Mouse (Mus musculus) embryonic stem cell, embryonic (primary cell): ENCODE measurements around the gene Kif1b.

ENCODE experiments used
- CTCF ChIA-PET, 4 experiments: fragments of 300-600 bp in 2 of 4; fragments of 350-600 bp in 2 of 4; sonication (Branson Sonifier 250); formaldehyde crosslinking; loops; one replicate each; lab custom pipeline; 2022; ENCODE audit warnings: inconsistent platforms in 2 of 4; lab: Charles Lee
- POLR2A ChIA-PET, 4 experiments: fragments of 300-600 bp in 2 of 4; fragments of 350-600 bp in 2 of 4; sonication (Branson Sonifier 250); formaldehyde crosslinking; loops; one replicate each; lab custom pipeline; 2022; ENCODE audit warnings: antibody characterized with exemption in 4 of 4, inconsistent platforms in 1 of 4; lab: Charles Lee

Gene Kif1b

GRCm38 (mm10) chr4:149325411-149326162 lies 18.1 kb upstream of the Kif1b start:
- CTCF ChIA-PET, result interaction anchor here in 3 of 4 experiments (0.6 to 2.4 kb wide), 8 partner anchors 18 to 371 kb away, joined by 3 to 10 read pairs (median 4); partner anchors contain the start of gene Kif1b (in 1 of the 3)
- POLR2A ChIA-PET, result interaction anchor here in 2 of 4 experiments (0.6 to 1.0 kb wide), 3 partner anchors 9 to 17 kb away, joined by 3 read pairs; no protein-coding TSS in a partner anchor

- POLR2A ChIA-PET, result interaction anchor here in 2 of 4 experiments (0.6 to 0.8 kb wide), 2 partner anchors 17 to 129 kb away, joined by 3 read pairs; no protein-coding TSS in a partner anchor
- CTCF ChIA-PET, result interaction anchor here in 1 of 4 experiments (2.2 kb wide), 1 partner anchor 16 kb away, joined by 10 read pairs; the partner anchor contains the start of gene Kif1b
Observed at GRCm38 (mm10) chr4:149323730-149324129, 16.2 kb upstream of the Kif1b start.

- CTCF ChIA-PET, result no interaction called here
Observed at GRCm38 (mm10) chr4:149322718-149323117, 15.2 kb upstream of the Kif1b start.

DNA sequence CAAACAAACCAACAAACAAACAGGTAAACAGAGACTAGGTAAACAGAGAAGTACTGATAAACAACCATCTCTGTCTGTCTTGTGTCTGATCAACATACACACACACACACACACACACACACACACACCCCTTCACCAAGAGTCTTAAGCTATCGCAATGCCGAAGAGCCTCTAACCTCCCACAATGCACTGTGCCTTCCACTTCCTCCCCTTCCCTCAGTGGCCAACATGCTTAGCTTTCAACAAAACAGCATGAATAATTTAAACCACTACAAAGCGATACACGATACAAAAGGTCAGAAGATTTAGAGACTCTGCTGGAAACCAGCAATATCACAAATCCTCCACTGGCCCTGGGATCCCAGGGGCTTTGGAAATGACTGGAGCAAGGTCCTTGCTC lies 14.8 kb upstream of the Kif1b start:
- POLR2A ChIA-PET, result no interaction called here
- CTCF ChIA-PET, result interaction anchor here in 1 of 4 experiments (1.6 kb wide), 1 partner anchor 14 kb away, joined by 5 read pairs; the partner anchor contains the start of gene Kif1b

More at GRCm38 (mm10) chr4:149322718-149323117, 15.2 kb upstream of the Kif1b start:
- POLR2A ChIA-PET, result no interaction called here

DNA sequence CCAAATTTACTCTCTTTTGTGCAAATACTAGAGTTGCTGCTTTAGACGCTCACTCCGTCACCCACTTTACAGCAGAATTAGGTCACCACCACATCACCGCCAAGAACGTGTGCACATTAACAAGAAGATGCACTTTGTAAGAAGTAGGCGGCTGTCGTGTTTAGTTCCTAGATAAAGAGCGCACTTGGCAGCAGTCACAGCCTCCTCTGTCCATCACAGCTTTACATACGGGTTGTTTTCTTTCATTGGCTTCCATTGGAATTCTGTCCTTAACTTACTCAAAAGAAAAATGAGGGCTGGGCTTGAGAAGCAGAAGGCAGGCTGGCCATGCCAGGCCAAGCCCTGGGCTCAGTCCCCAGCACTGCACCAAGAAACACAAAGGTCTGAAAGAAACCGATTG lies 11.6 kb upstream of the Kif1b start:
- ChIA-PET POLR2A (interaction anchor here in 1 of 4 experiments (2.0 kb wide), 1 partner anchor 11 kb away, joined by 7 read pairs; the partner anchor contains the start of gene Kif1b), CTCF (no interaction called here)

GRCm38 (mm10) chr4:149317387-149317786 lies 9.9 kb upstream of the Kif1b start:
- POLR2A ChIA-PET, result interaction anchor here in 3 of 4 experiments (0.6 to 2.0 kb wide), 7 partner anchors 8 to 28 kb away, joined by 3 to 7 read pairs (median 4); partner anchors contain the start of gene Kif1b (in 3 of the 3)
- CTCF ChIA-PET, result interaction anchor here (0.6 to 1.7 kb wide), 5 partner anchors 9 to 135 kb away, joined by 3 to 5 read pairs (median 4); partner anchors contain the start of gene Kif1b (in 2 of the 4)

DNA sequence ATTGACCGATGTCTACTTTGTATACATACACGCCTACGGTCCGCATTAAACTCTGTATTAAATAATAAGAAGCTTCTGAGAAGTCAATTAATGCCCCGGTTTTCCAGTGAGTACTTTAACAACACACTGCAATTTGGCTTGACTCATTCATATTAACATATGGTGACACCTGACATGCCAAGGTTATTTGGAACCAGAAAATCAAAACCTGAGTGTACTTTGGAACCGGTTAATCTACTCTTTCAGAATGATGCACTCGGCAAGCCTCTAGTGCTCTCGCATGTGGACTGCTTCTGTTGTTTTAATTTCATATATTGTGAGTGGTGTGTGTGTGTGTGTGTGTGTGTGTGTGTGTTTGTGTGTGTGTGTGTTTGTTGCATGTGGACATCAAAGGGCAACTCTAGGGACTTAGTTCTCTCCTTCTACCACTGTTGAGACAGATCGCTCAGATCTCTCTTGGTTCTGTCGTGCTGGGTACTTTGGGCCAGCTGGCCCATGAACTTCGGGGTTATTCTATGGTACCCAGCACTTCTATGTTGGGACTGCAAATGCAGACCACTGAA lies 6.9 kb upstream of the Kif1b start:
- CTCF ChIA-PET, result no interaction called here
- POLR2A ChIA-PET, result interaction anchor here in 2 of 4 experiments (0.8 to 2.4 kb wide), 5 partner anchors 11 to 293 kb away, joined by 3 to 11 read pairs (median 3); partner anchors contain the start of gene Pgd (in 1 of the 2)

DNA sequence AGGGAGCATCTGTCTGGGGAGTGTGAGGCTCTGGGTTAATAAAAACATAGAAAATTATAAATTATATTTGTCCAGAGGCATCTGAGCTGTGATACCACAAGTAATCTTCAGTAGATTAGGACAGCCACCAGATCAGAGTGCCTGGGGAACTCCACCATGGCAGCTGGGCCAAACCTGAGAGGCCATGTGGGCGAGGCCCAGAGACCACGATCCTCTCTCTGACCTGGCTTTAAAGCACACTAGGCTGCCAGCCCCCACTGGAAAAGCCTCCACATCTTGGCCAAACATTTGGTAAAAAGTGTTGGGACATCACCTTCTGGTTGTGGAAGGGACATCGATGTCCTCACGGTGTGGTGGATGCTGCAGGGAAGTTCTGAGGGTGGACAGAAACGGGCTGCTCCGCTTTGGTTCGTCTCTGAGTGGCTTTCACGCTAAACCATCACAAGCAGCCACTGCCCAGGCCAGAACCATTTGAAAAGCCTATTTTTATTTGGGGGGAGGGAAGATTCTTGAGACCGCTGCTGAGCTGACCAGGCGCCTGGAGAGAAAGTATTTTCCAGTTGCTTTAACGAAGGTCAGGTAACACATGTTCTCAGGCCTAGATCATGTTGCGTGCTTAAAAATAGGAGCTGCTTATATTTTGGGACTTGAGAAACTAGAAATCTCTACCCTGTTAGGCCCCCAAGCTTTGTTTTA lies 6.2 kb upstream of the Kif1b start:
- POLR2A ChIA-PET, result interaction anchor here in 1 of 4 experiments (0.8 to 2.4 kb wide), 4 partner anchors 11 to 292 kb away, joined by 3 to 11 read pairs (median 4); no protein-coding TSS in a partner anchor
- CTCF ChIA-PET, result interaction anchor here in 2 of 4 experiments (0.5 to 0.6 kb wide), 3 partner anchors 24 to 1975 kb away, joined by 3 to 4 read pairs (median 3); no protein-coding TSS in a partner anchor

DNA sequence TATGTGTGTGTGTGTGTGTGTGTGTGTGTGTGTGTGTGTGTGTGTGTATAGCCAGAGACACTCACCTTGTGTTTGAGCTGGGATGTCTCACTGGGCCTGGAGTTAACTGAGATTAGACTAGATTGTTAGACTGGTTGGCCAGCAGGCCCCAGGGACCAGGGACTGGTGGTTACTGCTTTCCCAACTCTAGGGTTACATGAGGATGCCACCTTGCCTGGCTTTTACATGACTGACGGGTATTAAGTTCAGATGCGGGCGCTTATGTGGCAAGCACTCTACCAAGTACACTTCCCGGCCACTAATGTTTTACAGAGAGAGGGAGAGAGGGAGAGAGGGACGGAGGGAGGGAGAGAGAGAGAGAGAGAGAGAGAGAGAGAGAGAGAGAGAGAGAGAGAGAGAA lies 4.5 kb upstream of the Kif1b start:
- POLR2A ChIA-PET, result interaction anchor here in 2 of 4 experiments (0.6 to 1.0 kb wide), 2 partner anchors 9 to 689 kb away, joined by 4 read pairs; no protein-coding TSS in a partner anchor

GRCm38 (mm10) chr4:149308491-149308820 lies 963 bp upstream of the Kif1b start:
- ChIA-PET POLR2A (interaction anchor here (0.5 to 2.9 kb wide), 30 partner anchors 10 to 779 kb away, joined by 3 to 14 read pairs (median 3); partner anchors contain the start of genes Cenps (in 1 of the 4) and Gpr157 (in 1 of the 4)), CTCF (interaction anchor here (0.7 to 2.5 kb wide), 27 partner anchors 9 to 1059 kb away, joined by 3 to 10 read pairs (median 4); no protein-coding TSS in a partner anchor)

More for the DNA sequence above, 4.5 kb upstream of the Kif1b start:
- CTCF ChIA-PET, result interaction anchor here in 1 of 4 experiments (0.7 kb wide), 2 partner anchors 61 to 148 kb away, joined by 3 read pairs; no protein-coding TSS in a partner anchor

GRCm38 (mm10) chr4:149306712-149307595 lies 539 bp downstream of the Kif1b start:
- CTCF ChIA-PET, result interaction anchor here (0.5 to 2.5 kb wide), 39 partner anchors 8 to 1058 kb away, joined by 3 to 10 read pairs (median 4); no protein-coding TSS in a partner anchor

GRCm38 (mm10) chr4:149305761-149306711 lies 1.5 kb downstream of the Kif1b start:
- POLR2A ChIA-PET, result interaction anchor here (0.5 to 2.9 kb wide), 14 partner anchors 10 to 288 kb away, joined by 3 to 14 read pairs (median 4); no protein-coding TSS in a partner anchor

More at GRCm38 (mm10) chr4:149306712-149307595, 539 bp downstream of the Kif1b start:
- POLR2A ChIA-PET, result interaction anchor here (0.5 to 2.9 kb wide), 32 partner anchors 8 to 392 kb away, joined by 3 to 14 read pairs (median 4); no protein-coding TSS in a partner anchor

GRCm38 (mm10) chr4:149304466-149304865 lies 3.0 kb downstream of the Kif1b start:
- CTCF ChIA-PET, result interaction anchor here in 1 of 4 experiments (0.6 kb wide), 1 partner anchor 63 kb away, joined by 4 read pairs; no protein-coding TSS in a partner anchor
- POLR2A ChIA-PET, result interaction anchor here in 1 of 4 experiments (0.6 to 2.9 kb wide), 3 partner anchors 10 to 230 kb away, joined by 3 to 11 read pairs (median 5); no protein-coding TSS in a partner anchor

More at GRCm38 (mm10) chr4:149305761-149306711, 1.5 kb downstream of the Kif1b start:
- CTCF ChIA-PET, result interaction anchor here in 3 of 4 experiments (0.6 to 2.5 kb wide), 8 partner anchors 10 to 243 kb away, joined by 3 to 10 read pairs (median 4); no protein-coding TSS in a partner anchor

DNA sequence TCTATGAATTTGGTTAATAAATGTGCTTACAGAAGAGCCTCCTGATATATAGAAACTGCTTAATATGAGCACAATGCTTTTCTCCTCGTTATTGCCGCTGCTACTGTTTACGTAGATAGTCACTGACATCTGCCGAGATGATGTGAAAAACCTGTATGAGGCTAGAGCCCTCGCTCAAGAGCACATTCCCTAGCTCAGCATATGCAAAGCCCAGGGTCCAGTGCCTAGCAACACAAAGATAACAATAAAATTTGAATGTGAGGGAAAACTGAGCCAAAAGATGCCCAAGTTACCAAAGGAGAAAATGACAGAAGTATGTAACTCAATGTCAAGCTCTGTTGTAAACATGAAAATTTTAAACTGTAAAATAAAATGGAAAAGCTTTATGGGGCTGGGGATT lies 4.0 kb downstream of the Kif1b start:
- POLR2A ChIA-PET, result interaction anchor here in 2 of 4 experiments (0.6 to 2.9 kb wide), 5 partner anchors 9 to 253 kb away, joined by 3 to 11 read pairs (median 4); no protein-coding TSS in a partner anchor
- CTCF ChIA-PET, result interaction anchor here in 2 of 4 experiments (0.5 to 1.0 kb wide), 2 partner anchors 191 to 374 kb away, joined by 3 read pairs; no protein-coding TSS in a partner anchor

DNA sequence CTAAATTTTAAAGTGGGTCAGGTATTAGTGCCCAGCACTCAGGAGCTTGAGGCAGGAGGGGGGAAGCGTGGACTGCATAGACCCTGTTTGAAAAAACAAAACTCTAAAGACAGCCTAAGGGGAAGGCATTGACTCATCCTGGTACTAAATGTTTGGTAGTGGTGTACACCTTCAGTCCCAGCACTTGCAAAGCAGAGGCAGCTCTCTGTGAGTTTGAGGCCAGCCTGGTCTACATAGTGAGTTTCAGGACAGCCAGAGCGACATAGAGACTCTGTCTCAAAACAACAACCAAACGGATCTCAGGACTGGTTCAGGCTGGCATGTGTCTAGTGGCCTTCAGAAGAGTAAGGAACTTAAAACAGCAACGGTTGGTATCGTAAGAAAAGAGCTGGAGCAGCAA lies 4.7 kb downstream of the Kif1b start:
- ChIA-PET CTCF (no interaction called here), POLR2A (interaction anchor here in 1 of 4 experiments (0.6 to 2.9 kb wide), 5 partner anchors 10 to 254 kb away, joined by 3 to 11 read pairs (median 4); no protein-coding TSS in a partner anchor)
